Mouse (Mus musculus) heart, postnatal 4 days (tissue): ENCODE measurements at regions not wholly inside any gene's neighbourhood (a gene's known extent, or its start where the extent isn't known, plus 50 kb on each side); places are given as distances from the start of the nearest gene placed in this dataset.

Experiments
- DNase-seq: peaks from one replicate; pipeline ENCODE4 v3.0.0; 2021

DNA sequence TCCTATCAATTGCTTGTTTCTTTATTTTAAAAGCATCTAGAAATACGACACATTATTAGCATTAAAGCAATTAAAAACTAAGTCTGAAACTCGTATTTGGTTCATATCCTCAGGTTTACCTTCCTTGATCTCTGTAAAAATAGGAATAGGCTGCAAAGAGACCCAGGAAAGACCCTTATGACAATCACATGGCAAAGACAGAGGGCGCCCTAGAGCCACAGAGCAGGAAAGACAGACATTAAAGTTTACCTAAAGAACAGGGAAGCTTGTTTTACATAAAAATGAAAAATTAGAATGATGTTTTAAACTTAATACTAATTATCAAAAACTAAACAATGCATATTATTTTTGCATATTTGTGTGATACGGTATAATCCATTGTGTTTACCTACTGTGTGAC, 153.2 kb downstream of the Usp25 start:
- DNase-seq = peak; percentile 50

DNA sequence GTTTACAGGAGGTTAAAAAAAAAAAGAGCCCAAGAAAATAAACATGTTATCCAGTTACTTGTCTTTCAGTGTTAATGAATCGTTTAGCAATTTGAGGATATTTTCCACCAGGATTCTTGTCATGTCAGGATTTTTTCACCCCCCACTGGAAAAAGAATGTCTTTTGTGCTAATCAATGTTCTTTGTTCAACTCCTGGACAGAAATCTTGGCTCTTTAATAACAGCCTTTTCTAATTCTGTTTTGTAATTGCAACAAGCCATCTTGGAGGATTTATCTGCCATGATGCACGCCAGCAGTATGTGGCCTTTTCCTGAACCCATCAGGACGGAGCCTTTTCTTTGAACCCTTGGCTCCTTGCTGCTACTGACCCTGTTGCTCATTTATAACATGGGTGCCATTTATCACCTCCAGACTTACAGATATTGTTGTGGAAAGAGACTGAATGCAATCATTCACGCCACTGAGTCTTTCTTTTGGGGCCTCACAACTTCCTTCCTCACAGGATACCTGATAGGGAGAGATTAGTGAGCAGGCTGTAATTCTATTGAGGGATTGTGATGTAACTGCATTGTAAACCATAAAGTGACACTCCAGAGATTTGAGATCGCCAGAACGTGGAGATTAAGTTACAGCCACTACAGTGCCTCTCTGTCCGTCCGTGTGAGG, 159.7 kb downstream of the Usp25 start:
- peak; percentile 9 for DNase-seq

DNA sequence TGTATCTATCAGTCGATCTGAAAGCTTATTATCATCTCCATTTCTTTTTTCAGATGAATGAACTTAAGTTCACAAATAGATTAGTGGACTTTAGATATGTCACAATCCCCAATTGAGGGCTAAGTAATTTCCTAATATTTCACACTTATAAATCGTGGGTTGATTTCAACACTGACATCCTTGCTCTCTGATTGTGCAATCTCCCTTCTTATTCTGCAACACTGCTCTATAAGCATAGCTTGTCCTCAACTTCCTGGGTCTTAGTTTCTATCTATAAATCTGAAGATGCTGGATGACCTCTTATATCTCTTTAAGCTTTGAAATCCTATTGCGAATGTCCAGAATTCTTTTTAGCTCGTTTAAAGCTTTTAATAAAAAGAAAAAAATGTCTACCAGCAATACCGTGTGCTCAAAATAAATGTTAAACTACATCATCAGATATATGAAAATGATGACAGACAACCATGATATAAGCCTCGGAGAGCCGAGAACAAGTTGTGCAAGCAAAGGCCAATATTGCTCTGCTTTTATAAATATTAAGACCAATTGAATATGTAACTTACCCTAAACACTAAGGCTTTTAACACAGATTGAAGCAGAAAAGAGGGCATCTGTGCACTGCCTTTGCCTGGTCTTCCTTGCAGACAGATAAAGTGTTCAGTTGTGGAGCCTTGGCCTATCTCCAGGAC, 161.4 kb downstream of the Usp25 start:
- no peak for DNase-seq

DNA sequence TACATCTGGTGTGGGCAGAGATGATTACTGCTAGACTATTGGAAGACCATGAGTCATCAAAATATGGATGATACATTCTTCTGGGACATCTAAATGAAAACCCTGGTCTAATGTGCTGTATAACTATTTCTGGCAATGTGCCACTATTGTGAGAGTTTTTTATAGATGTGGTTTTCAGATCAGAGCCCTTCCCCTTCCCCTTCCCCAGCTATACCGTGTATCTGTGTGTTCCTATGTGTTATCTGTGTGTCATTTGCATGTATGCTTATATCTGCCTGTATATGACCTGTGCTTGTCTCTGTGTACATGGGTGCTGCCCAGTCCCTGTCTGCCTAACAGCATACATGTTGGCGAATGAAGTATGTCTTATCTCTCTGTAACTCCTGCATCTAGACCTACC, 167.5 kb downstream of the Usp25 start:
- DNase-seq = no peak
